Mouse (Mus musculus) erythroblast, adult 5-6 weeks (primary cell): ENCODE results near the gene Plek. TPM values are rescaled to one million over a fixed set of nuclear protein-coding genes. Genes with fewer than 3 reads are reported as not detected.
"Not testable (repeated sequence)": the region's sequence is repeated elsewhere in the genome, so short reads cannot be mapped to it uniquely, and the experiment has no call there.

Experiments
- ATAC-seq: replicated peaks from 2 replicates; pipeline ENCODE4 v1.8.0; 2016; ENCODE audit warnings: moderate number of reproducible peaks, mild to moderate bottlenecking, moderate TSS enrichment, inconsistent platforms; ENCODE audit not compliant: poor library complexity, low FRiP score, severe bottlenecking
- total RNA-seq, 2 experiments: library from RNA; stranded (forward) in 1 of 2; stranded (reverse) in 1 of 2; fragments of 150-400 nt in 1 of 2; fragments of 200-764, 138-1000 nt in 1 of 2; gene quantifications; 2 replicates each; pipeline versions ENCODE4 v1.2.3 to v1.2.4; 2015 to 2017; ENCODE audit warnings: low replicate concordance in 2 of 2

The Plek gene
- 25.0 and 27.8 TPM in 2 replicates for total RNA-seq (2015; ENCODE audit: low replicate concordance)
- 27.0 and 28.0 TPM in 2 replicates for total RNA-seq (2017; ENCODE audit: low replicate concordance)

DNA sequence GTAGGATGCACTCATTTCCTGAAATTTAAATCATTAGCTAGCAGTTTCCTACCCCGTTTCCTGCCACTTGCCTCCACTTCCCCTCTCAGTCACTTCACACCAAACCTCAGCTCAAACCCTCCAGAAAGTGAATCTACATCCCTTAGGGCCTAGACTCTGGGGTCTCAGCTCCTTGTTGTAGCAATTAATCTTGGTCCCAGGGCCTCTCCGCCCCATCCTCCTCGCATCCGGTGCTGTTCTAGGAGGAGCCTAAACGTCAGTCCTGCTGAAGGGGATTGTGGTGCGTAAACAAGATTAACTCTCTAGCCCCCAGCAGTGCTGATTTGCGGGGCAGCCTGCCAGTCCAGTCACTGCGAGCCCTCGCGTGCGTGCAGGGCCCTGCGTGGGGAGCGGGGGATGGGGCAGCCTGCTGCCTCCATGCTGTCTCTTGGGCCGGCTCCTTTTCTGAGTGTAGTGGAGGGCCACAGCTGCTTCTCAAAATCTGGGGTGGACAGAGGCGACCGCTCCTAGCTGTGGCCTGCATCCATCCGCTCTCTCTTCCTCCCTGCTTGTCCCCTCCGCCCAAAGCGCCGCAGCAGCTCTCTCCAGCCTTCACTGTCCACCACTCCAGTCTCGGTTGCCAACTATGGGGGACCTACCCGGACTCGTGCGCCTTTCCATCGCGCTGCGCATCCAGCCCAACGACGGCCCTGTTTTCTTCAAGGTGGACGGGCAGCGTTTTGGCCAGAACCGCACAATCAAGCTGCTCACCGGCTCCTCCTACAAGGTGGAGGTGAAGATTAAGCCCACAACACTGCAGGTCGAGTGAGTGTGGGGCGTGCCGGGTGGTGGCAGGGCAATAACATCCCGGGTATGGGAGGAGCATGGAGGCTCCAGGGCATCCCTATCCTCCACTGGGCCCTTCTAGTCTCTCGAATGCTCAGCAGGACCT lies at the start of gene Plek, which contains the start of gene Cnrip1:
TSS of gene Plek (minus strand) at position 837 of the 931 bp plus-strand sequence.
TSS of gene Cnrip1 (plus strand) at position 42 of the 931 bp plus-strand sequence.
- ATAC-seq: no peak

DNA sequence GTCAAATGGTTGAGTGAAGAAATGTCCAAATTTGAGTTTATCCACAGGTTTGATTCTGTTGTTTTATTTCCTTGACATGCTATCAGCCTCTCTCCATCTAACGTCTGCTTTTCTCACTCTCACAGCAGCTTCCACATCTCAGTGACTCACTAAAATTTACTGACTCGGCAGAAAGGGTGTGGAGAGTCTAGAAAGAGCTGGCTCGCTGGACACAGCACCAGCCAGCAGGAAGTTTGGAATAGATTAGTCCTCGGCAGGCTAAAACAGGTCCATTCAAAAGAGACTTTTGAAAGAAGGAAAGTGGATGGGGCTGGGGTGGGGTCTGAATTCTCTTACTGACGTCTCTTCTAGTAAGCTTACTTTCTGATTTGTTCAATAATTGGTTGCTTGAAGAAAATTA lies 33.9 kb upstream of the Plek start:
- ATAC-seq: no peak

DNA sequence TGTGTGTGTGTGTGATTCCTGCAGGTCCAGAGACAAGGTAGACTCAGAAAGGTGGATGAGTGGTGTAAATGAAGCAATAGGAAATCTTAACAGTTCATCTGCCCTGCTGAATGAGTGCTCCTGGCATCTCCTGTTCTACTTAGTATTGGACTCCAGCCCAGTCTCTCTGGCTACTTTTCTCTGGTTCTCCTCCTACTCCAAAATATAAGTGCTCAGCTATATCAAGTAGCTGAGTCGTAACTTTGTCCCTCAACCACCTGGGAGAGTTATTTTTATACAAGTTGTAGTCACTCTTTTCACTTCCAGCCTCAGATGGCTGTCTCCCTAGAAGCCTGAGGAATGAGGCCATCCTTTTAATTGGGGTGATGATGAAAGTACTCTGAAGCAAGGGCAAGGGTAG lies 31.7 kb upstream of the Plek start:
- ATAC-seq: no peak

DNA sequence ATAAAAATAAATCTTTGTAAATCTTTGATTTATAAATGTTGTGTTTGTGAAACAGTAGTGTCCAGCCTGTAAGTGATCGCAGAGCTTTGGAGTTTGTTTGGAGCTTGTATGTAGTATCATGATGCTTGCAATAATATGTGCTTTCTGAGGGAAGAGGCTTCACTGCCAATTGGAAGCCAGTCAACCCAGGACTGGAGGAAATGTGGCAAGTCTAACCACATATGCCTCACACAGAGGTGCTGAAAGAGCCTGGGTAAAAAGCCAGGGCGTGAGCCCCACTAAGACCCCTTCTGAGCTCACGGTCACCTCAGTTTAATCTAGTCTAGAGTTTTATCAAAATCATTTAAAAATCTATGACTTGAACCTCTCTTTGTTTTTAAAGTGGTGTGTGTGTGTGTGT lies 31.3 kb upstream of the Plek start:
- no peak for ATAC-seq

DNA sequence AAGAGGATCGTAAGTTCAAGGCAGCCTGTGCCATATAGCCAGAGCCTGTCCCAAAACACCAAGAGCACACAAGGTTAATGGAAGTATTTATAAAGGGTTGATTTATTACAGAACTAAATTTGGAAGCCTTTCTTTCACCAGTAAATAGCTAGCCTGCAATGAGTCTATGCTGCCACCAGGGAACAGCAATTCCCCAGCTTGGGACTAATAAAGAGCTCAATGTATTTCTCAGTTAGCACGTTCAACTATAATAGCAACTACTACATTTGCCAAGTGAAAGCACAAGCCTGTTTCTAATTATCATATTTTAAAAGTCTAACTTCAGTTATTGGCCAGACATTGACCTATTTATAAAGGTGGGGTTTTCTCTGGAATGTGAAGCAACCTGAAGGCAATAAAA lies 30.8 kb upstream of the Plek start:
- ATAC-seq: no peak

DNA sequence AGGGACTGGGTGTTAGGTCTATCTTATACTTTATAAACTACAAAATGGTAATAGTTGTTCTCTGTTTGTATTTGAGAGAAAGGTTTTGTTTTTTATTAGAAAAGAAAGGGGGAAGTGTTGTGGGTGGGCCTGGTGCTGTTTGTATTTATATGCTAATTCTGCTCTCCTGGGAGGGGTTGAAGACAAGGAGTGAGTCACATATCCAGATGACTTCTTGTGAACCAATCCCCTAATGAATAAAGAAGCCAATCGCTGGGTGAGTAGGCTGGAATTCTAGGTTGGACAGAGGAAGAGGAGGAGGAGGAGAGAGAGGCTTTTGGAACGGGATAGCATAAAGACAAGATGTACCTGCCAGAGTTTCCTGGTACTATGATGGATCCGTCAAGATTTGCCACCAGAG lies 29.9 kb upstream of the Plek start:
- no peak for ATAC-seq

DNA sequence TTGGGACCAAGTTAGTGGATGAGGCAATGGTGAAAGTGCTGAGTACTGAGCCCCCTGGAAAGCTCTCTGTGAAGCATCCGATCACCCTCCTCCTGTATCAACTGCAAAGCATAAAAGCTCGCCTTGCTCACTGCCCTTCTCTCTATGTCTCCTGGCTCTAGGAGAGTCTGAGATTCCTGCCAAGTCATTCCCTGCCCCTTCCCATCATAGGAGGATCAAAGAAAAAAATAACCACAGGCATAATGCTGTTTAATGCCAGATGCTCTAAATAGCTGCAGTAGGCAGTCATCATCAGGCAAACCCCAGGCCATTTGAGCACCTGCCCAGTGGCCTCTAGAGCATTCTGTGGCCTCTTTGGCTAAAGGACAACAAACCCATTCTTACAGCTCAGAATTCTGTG lies 23.5 kb upstream of the Plek start:
- ATAC-seq: no peak

DNA sequence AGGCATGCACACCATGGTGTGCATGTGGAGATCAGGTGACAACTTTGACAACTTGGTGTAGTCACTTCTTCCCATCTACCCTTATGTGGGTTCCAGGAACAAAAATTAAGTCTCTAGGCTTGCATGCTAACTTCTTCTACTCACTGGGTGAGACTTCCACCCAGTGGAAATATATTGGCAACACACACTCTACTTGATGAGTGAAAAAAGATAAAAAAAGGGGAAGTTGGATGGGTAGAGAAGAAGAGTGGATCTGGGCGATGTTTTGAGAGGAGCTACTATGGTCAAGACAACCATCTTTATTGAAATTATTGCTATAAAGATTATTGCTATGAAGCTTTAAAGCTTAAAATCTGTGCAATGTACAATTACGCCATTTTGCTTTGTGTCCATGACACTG lies 17.2 kb upstream of the Plek start:
- not testable (repeated sequence) for ATAC-seq

DNA sequence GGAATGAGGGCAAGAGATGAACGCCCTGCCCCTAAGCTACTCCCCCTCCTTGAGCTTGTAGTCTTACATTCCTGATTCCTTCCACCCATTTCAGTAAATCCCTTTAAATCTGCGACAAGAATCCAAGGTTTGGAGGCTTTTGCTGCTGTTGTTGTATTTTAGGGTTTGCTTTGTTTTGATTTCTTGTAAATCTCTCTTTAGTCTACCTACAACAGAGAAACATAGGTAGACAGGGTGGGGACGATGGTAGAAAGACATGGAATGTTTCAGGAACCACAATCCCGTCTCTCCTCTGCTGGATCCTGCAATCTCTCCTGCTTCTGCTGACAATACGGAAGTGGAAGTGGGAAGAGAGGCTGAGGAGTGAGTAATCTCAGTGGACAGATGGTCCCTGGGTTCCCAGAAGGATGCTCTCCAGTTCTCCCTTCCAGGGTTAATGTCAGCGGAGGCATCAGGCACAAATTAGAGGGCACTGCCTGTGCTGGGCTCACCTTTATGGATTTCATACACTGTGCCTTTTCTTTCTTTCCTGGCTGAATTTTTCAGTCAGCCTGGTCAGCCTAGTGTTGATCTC lies 382 bp upstream of the Plek start:
- no peak for ATAC-seq

DNA sequence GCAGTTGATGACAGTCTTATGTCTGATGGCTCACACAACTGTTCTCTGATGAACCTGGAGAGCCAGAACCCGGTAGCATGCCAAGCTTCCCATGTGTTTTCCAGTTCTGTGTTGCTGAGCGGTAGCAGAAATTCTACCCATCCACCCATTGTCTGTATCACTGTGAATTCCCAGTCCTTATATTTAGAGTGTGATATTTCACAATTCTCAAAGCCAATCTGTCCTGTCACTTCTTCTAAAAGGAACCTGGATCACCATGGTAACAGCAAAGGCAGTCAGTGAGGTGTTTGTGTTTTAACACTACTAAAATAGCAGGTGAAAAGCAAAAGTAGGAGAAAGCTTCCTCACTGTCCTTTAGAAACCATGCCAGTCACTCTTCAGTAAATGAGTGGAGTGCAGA lies 6.4 kb downstream of the Plek start:
- ATAC-seq: no peak

DNA sequence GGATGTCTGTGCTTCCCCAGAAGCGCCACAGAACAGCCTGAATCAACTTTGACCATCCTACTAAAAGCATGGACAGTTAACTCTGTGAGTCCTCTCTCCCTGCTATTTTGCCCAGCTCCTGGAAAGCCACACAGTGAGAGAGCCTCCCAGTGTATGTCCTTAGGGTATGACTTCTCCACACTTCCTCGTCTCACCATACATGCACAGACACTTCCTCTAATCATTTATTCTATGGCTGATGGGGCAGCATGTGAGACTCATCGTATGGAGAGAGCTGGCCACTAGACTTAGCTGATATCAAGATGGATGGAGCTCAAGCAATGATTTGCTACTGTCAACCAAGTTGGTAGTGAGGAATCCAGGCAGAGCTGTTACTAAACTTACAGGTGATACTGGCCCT lies 28.2 kb downstream of the Plek start:
- ATAC-seq: no peak

DNA sequence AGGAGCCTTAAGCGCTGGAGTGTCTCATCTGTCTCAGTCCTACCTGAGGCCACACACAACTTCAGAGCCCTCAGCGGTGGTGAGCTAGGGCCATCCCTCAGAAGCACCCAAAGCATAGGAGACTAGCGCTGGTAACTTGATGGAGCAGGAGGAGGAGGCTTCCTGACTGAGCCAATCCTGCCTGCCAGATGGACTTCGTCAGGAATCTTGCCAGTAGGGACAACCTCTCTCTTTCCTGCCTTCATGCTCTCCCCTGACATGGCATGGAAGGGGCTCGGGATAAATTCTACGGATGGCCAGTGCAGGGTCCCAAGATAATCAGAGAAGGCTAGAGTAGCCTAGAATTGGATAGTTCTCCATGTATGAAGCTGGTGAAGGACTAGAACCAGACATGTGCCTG lies 29.0 kb downstream of the Plek start:
- no peak for ATAC-seq

DNA sequence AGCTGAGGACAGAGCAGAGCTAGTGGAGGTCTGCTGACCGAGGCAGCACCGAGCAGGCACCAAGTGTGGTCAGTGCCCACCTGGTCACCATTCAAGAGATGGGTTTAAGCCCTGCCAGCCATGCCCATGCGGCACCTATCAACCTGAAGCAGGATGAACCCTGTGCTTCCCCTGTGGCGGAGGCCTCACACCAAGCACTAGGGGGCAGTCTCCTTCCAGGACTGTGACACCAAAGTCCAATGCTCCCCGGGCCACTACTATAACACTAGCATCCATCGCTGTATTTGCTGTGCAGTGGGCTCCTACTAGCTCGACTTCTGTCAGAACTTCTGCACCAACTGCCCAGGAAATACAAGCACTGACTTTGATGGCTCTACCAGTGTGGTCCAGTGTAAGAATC lies 32.9 kb downstream of the Plek start:
- no peak for ATAC-seq

DNA sequence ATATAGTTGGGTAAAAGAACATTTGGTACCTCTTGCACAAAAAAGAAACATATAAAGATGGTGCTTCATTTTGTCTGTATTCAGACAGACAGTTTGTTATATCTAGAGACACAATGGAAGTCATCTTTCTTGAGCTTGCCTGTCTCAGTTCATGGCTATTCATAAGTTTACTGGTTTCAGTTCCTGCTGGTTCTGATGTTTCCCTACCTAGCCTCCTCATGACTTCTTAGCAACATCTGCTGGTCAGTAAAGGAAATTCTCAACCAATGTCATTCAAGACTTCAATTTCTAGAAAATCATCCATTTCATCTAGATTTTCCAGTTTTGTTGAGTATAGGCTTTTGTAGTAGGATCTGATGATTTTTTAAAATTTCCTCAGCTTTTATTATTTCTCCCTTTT lies 39.2 kb downstream of the Plek start:
- ATAC-seq: no peak

DNA sequence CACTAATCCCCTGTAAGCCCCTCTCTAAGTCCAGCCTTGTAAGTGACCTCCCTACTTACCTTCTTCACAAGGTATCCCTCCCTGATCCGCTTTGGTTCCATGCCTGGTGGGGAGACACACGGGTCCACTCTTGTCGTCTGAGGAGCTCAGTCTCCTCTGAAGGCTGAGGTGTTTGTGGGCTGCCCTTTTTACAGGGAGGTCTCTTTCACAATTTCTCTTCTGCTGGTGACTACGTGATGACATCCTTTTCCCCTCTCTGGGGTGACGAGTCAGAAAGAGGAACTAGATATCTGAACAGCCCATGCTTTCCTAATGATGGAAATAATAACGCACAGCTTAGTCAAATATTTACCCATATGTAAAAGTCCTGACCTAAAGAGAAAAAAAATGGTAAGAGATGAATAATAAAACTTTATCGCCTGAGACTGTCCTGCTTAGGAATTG lies 43.7 kb downstream of the Plek start:
- no peak for ATAC-seq

DNA sequence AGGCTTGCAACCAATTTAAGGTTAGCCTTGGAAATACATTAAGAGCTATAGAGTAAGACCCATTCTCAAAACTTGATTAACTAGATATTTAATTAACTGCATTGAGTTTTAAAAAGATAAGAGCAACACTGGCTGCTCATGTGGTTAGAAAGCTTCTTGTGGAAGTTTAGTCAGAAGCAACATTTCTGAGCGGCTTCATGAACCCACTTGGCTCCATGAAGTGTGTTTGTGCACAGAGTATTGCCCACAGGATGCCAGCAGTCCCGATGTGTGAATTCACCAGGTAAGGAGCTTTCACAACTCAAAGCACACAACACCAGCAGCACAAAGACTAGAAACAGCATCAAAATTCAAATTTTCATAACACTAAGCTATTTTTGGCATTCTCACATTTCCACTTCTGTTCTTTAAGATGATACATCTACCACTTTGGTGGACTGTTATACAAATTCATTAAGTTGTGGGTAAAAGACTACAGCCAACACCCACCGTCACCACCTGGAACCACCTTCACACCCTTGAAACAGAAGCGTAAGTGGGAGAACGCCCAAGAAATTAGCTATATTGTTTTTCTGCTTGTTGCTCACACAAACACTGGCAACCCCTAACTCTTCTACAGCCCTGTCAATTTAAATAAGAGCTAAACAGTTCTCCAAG lies 44.5 kb downstream of the Plek start:
- ATAC-seq: no peak

DNA sequence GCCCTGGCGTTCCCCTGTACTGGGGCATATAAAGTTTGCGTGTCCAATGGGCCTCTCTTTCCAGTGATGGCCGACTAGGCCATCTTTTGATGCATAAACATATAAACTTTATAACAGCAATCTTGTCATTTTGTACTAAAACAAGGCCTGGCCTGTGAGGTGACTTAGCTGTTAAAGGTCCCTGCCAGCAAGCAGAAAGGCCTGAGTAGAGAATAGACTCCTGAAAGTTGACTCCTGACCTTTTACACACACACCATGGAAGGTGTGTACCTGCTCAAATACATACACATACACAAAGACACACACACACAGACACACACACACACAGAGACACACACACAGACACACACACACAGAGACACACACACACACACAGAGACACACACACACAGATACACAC lies 45.7 kb downstream of the Plek start:
- ATAC-seq: not testable (repeated sequence)

DNA sequence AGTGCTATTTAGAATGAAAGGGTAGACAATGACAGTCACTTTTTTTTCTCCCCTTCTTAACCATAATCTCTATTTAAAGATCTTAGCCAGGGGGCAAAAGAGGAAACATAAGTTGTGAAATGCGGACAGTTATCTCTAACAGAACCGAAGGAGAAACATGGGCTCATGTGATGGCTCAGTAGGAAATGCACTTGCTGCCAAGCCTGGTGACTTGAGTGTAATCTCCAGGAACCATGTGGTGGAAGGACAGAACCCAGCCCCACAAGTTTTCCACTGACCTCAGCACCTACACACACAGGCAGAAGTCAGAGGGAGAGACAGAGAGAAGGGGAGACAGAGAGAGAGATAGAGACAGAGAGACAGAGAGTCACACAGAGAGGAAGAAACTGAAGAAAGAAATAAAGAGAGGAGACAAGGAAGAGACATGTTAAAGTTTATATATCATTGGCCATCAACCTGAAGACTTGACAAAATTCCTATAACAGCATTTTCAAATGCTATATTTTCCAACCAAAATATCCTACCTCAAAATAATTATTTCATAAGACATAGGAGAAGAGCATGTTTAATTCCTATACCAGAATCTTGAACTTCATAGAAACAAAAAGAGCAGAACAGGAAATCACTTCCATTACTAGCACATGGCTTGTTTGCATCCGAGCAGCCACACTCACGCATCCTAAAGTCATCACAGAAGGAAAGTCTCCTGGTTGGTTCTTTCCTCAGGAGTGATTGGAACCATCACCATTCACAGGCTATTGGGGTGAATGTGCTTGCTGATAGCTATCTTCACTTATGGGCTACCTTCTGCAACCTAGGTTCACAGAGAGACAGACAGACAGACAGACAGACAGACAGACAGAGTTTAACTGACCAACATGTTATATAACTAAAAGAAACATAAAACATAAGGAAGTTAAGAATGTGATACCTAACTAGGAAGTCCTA lies 47.0 kb downstream of the Plek start:
- ATAC-seq: peak; percentile 60; the same call in 1 of the 2 replicates

DNA sequence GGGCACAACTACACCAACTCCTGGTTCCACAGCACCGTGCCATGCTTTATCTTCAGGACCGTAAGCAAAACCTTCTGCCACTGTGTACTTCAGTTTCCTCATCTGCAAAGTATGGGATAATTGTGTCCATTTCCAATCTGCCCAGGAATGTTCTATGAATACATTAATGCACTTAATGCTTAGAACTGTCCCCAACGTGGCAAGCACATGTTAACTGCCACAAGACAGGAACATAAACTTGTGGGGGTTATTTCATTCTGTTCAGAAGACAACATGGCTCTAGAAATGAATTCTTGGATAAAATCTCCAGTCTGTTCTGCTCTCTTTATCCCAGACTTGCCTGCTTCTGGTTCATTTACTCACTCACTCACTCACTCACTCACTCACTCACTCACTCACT lies 48.4 kb downstream of the Plek start:
- ATAC-seq: no peak
